In genomic region chr1:182490568-182490967, GRCm38 (mm10) we compare ENCODE assay signal across 9 mouse cellular contexts. TPM values are rescaled to one million over a fixed set of nuclear protein-coding genes. Genes with fewer than 3 reads are reported as not detected.
DNase-seq lines count a peak whose midpoint lies in the region; ATAC-seq and TF ChIP-seq lines count a peak whose summit lies in the region.
"Had no signal": no experiment of that assay in that cellular context is flagged by ENCODE, and none has a peak within 500 bp of the region (broad histone marks: within the 10 kb centered on the region; RNA-seq: fewer than 3 reads in every experiment).

No protein-coding gene starts in this region.

- no peak overlapping the region for H3K4me3 ChIP-seq in forebrain, embryonic 11.5 days (ENCODE audit: low read depth, low read length)
- H3K4me3 ChIP-seq in forebrain, embryonic 10.5 days = no peak overlapping the region
- H3K4me3 ChIP-seq in lung, postnatal 0 days (ENCODE audit: low read depth, low read length) = no peak overlapping the region
- no peak overlapping the region for H3K4me3 ChIP-seq in hindbrain, postnatal 0 days (ENCODE audit: low read length)

- peak; percentile 49 for TF ChIP-seq CTCF in lung, postnatal 0 days (IDR thresholded peaks at IDR 0.05)
- TF ChIP-seq CTCF in hindbrain, postnatal 0 days (IDR thresholded peaks at IDR 0.05; ENCODE audit: low read depth) = peak; percentile 52

- 75% methylated on average over 7 of the region's 7 CpGs for WGBS in forebrain, embryonic 11.5 days
- WGBS in forebrain, embryonic 10.5 days = 77% methylated on average over 7 of the region's 7 CpGs
- 78% methylated on average over 7 of the region's 7 CpGs for WGBS in lung, postnatal 0 days
- WGBS in hindbrain, postnatal 0 days = 79% methylated on average over 7 of the region's 7 CpGs

- DNase-seq in forebrain, embryonic 11.5 days (ENCODE audit: low spot score) = no peak
- no peak for DNase-seq in forebrain, embryonic 10.5 days (ENCODE audit: extremely low spot score, low spot score)
- DNase-seq in lung, postnatal 0 days (ENCODE audit: low spot score) = no peak
- DNase-seq in lung, adult 18-20 months = no peak
- peak; percentile 30 for DNase-seq in hindbrain, postnatal 0 days (ENCODE audit: low spot score)
- peak; percentile 45 for DNase-seq in retina, postnatal 1 day
- DNase-seq in urinary bladder, postnatal 14 days (ENCODE audit: low spot score) = no peak
- DNase-seq in kidney, postnatal 25 days = no peak
- DNase-seq: lung, postnatal 10 days had no signal

- no peaks in the 10 kb centered on the region for H3K27me3 ChIP-seq in forebrain, embryonic 11.5 days (ENCODE audit: control insufficient read depth, insufficient read depth, low read length)
- no peaks in the 10 kb centered on the region for H3K27me3 ChIP-seq in forebrain, embryonic 10.5 days (ENCODE audit: poor library complexity, severe bottlenecking)
- H3K27me3 ChIP-seq in lung, postnatal 0 days (replicated peaks; ENCODE audit: insufficient read depth, low read length) = no peaks in the 10 kb centered on the region
- H3K27me3 ChIP-seq in hindbrain, postnatal 0 days (ENCODE audit: insufficient read depth, low read length) = no peaks in the 10 kb centered on the region

- peak; percentile 11 for ATAC-seq in forebrain, embryonic 11.5 days (replicated peaks; ENCODE audit: low FRiP score)
- no peak for ATAC-seq in lung, postnatal 0 days
- no peak for ATAC-seq in hindbrain, postnatal 0 days

- H3K27ac ChIP-seq in forebrain, embryonic 11.5 days (ENCODE audit: low read depth, low read length) = no peak overlapping the region
- H3K27ac ChIP-seq in forebrain, embryonic 10.5 days = no peak overlapping the region
- peak overlapping the region; percentile 54 for H3K27ac ChIP-seq in lung, postnatal 0 days (ENCODE audit: low read length)
- H3K27ac ChIP-seq in hindbrain, postnatal 0 days = 0 out of 2 replicates have a peak overlapping the region, but pooled peaks have one; percentile 54

- H3K4me1 ChIP-seq in forebrain, embryonic 11.5 days (replicated peaks; ENCODE audit: control insufficient read depth, insufficient read depth, low read length) = no peaks in the 10 kb centered on the region
- peaks cover 25% of the 10 kb centered on the region for H3K4me1 ChIP-seq in forebrain, embryonic 10.5 days
- H3K4me1 ChIP-seq in lung, postnatal 0 days (ENCODE audit: insufficient read depth, low read depth, low read length) = peaks cover 9% of the 10 kb centered on the region
- H3K4me1 ChIP-seq in hindbrain, postnatal 0 days (ENCODE audit: insufficient read depth, low read length) = no peaks in the 10 kb centered on the region; the same call in 1 of the 2 replicates

- no peaks in the 10 kb centered on the region for H3K36me3 ChIP-seq in forebrain, embryonic 11.5 days (ENCODE audit: control insufficient read depth, insufficient read depth, low read length)
- peaks cover 59% of the 10 kb centered on the region for H3K36me3 ChIP-seq in forebrain, embryonic 10.5 days (replicated peaks)
- H3K36me3 ChIP-seq in lung, postnatal 0 days (ENCODE audit: insufficient read depth, low read length) = peaks cover 28% of the 10 kb centered on the region
- H3K36me3 ChIP-seq in hindbrain, postnatal 0 days (ENCODE audit: insufficient read depth, low read length) = peaks cover 16% of the 10 kb centered on the region

- no peaks in the 10 kb centered on the region for H3K9me3 ChIP-seq in forebrain, embryonic 11.5 days (ENCODE audit: control insufficient read depth, low read length)
- no peaks in the 10 kb centered on the region for H3K9me3 ChIP-seq in forebrain, embryonic 10.5 days
- H3K9me3 ChIP-seq in lung, postnatal 0 days (ENCODE audit: low read length) = no peaks in the 10 kb centered on the region
- no peaks in the 10 kb centered on the region for H3K9me3 ChIP-seq in hindbrain, postnatal 0 days (ENCODE audit: low read length)

- no peak for TF ChIP-seq EP300 in lung, postnatal 0 days (IDR thresholded peaks at IDR 0.05)

- no peak overlapping the region for H3K9ac ChIP-seq in forebrain, embryonic 11.5 days (ENCODE audit: low read length)
- no peak overlapping the region for H3K9ac ChIP-seq in lung, postnatal 0 days (replicated peaks; ENCODE audit: low read depth)
- no peak overlapping the region for H3K9ac ChIP-seq in hindbrain, postnatal 0 days (replicated peaks; ENCODE audit: low read length)

- no peak overlapping the region for H3K4me2 ChIP-seq in forebrain, embryonic 11.5 days (ENCODE audit: low read depth, low read length, severe bottlenecking)
- H3K4me2 ChIP-seq in lung, postnatal 0 days (replicated peaks; ENCODE audit: low read depth, low read length) = no peak overlapping the region
- H3K4me2 ChIP-seq in hindbrain, postnatal 0 days (ENCODE audit: low read depth, low read length) = no peak overlapping the region

RNA-seq across cellular contexts. Expression of gene Capn2, which starts 26.8 kb away (rescaled TPM):
- 90.8 and 91.6 TPM in 2 replicates for polyA plus RNA-seq in forebrain, embryonic 11.5 days (2014; fragmentation: Nextera tagmentation; extraction: Ambion mirVana)
- polyA plus RNA-seq in forebrain, embryonic 10.5 days (2016; fragmentation: Nextera tagmentation; extraction: Ambion mirVana) = 71.5 and 71.8 TPM in 2 replicates
- polyA plus RNA-seq in lung, postnatal 0 days (2015; fragmentation: Nextera tagmentation; extraction: Ambion mirVana) = 135 and 149 TPM in 2 replicates
- total RNA-seq in hindbrain, postnatal 0 days (2014; rRNA removed) = 79.7 and 87.2 TPM in 2 replicates
- 82.2 and 83.7 TPM in 2 replicates for polyA plus RNA-seq in hindbrain, postnatal 0 days (2015; fragmentation: Nextera tagmentation; extraction: Ambion mirVana)

Comparison
In these comparisons a context has a peak if more than half of its experiments do, and no peak if none do; other contexts are left out.
1. DNase-seq: peak in hindbrain, postnatal 0 days (single experiment) and retina, postnatal 1 day (single experiment); none in forebrain, embryonic 11.5 days (single experiment), forebrain, embryonic 10.5 days (single experiment), lung, postnatal 0 days (single experiment), lung, adult 18-20 months (0 of 2), urinary bladder, postnatal 14 days (single experiment) and kidney, postnatal 25 days (0 of 2).
2. H3K27ac ChIP-seq: peak in lung, postnatal 0 days (single experiment) and hindbrain, postnatal 0 days (single experiment); none in forebrain, embryonic 11.5 days (single experiment) and forebrain, embryonic 10.5 days (single experiment).